Mouse (Mus musculus) frontal cortex, postnatal 14 days (tissue): ENCODE results near the gene Olfr10.
"Not testable (repeated sequence)": the region's sequence is repeated elsewhere in the genome, so short reads cannot be mapped to it uniquely, and the experiment has no call there.

Experiments
- DNase-seq, 2 experiments: peaks; one replicate each; pipeline ENCODE4 v3.0.0; 2022; ENCODE audit warnings: low spot score in 2 of 2

Olfr10 gene

GRCm38 (mm10) chr11:49304441-49304840 lies at the start of gene Olfr10:
Olfr10 (plus strand) TSS chr11:49304741.
- DNase-seq, result no peak

DNA sequence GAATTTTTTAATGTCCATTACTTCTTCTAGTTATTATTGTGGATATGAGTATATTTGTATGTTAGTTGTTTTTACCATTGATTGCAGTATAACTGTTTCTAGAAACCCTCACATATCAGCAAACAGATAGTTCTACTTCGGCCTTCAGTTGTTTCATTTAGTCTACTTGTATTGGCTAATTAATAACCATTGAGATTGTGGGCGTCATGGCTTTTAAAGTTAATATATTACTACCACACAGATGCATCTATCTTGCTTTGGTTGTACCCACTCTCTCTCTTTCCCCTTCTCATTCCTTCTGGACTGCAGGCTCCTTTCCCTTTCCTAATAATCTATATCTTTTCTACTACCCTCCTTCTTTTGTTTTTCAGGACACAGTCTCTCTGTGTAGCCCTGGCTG lies 45.2 kb upstream of the Olfr10 start:
- no peak for DNase-seq

- DNase-seq, result no peak
These were observed 44.7 kb upstream of the Olfr10 start for GRCm38 (mm10) chr11:49259829-49260228.

- no peak for DNase-seq
These were observed 43.8 kb upstream of the Olfr10 start for GRCm38 (mm10) chr11:49260598-49261312.

DNA sequence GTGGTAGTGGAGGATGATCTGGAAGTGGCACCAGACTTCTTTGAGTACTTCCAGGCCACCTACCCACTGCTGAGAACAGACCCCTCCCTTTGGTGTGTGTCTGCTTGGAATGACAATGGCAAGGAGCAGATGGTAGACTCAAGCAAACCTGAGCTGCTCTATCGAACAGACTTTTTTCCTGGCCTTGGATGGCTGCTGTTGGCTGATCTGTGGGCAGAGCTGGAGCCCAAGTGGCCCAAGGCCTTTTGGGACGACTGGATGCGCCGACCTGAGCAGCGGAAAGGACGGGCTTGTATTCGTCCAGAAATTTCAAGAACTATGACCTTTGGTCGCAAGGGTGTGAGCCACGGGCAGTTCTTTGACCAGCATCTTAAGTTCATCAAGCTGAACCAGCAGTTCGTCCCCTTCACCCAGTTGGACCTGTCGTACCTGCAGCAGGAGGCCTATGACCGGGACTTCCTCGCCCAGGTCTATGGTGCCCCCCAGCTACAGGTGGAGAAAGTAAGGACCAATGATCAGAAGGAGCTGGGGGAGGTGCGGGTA lies 43.2 kb upstream of the Olfr10 start:
- no peak for DNase-seq

DNA sequence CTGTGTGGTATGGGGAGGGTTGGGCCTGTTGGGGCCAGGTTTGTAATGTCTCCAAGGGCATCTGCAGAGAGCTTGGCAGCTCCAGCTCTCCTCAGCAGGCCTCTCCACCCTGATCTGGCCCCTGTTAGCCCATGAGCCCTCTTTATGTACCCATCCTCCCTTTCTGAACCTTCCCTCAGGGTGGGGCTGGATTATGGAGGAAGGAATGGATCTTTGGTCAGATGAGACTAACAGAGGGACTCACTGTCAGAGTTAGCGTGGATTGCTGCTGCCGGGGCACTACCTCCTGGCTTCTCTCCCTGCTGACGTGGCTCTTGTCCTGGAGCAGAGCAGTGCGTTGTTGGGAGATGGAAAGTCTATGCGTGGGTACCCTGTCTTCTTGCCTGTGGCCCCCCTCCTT lies 42.3 kb upstream of the Olfr10 start:
- no peak for DNase-seq

DNA sequence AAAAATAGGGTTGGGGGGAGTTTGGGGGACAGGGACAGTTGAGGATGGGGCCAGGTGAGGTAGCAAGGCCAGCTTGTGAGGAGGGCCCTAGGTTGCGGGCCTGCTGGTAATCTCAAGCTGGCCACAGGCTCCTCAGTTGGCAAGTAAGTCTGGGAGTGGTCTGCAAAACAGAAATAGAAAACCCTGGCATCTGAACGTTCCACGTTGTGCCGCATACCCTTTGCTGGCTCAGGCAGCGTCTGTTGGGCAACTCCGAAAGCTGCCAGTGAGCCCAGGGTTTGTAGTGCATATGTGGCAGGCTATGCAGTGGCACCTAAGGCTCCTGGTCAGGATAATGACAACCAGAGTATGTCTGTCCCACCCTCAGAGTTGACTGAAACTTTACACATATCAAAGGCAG lies 41.4 kb upstream of the Olfr10 start:
- no peak for DNase-seq

DNA sequence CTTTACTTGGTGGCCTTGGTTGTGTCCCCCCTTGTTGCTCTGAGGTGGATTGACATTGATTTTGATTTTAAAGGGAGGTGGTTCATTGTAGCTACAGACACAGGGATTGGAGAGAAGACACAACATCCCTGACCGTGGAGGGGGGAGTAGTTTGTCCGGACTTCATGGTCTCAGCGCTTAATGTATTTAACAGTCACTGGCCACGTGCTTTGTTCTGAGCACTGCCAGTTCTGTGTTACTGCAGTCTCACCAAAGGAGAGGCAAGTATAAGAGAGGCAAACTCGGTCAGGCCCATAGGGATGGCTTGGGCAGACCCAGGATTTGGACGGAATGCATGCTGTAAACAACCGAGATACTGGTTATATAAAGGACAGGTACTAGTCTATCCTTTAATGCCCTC lies 40.5 kb upstream of the Olfr10 start:
- no peak for DNase-seq

DNA sequence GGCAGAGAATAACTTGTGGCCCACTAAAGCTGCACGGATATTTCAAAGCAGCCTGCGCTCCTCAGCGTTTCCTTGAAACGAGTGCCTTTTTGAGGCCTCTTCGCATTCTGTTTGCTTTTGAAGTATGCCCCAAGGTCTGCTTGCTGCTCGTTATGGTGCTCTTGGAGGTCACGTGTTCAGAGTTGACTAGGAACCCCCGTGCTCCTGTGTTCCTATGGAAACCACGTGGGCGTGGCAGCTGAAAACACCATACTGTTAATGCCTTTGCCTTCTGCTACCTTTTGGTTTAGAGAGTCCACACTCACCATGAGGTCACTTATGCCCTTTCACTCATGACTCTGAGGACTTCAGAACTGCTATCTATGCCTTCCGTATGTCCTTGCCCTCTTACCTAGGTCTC lies 39.9 kb upstream of the Olfr10 start:
- DNase-seq, result no peak

GRCm38 (mm10) chr11:49265101-49265500 lies 39.4 kb upstream of the Olfr10 start:
- DNase-seq, result no peak

DNA sequence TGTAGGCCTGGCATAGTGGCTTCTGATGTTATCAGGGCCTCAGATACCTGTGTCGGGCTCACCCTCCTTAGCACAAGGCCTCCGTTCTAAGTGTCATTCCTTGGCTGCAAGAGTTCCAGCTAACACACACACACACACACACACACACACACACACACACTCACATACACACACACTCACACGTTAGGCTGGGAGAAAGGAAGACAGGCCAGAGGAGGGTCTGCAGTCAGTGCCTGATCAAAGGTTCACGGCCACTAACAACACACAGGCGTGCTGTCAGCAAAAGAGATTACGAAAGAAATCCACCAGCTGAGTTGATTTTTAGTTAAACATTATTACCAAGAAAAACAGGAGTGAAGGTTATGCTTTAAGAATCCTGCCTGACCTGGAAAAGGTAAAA lies 37.9 kb upstream of the Olfr10 start:
- DNase-seq, result no peak

DNA sequence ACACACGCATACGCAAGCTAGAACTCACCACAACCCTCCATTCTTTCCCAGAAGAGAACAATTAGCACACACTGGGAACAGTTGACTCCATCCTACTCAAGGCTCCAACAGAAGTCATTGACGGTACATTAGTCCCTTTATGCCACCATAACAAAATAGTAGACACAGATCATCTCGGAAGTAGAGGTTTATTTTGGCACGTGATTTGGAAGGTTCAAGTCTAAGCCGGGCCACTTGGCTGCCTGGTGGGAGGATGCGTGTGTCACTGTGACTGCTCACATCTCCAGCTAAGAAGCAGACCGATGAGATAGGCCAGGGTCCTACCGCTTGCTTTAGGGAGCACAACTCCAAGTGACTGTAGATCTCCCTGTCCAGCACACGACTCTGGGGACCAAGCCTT lies 37.2 kb upstream of the Olfr10 start:
- DNase-seq, result no peak

DNA sequence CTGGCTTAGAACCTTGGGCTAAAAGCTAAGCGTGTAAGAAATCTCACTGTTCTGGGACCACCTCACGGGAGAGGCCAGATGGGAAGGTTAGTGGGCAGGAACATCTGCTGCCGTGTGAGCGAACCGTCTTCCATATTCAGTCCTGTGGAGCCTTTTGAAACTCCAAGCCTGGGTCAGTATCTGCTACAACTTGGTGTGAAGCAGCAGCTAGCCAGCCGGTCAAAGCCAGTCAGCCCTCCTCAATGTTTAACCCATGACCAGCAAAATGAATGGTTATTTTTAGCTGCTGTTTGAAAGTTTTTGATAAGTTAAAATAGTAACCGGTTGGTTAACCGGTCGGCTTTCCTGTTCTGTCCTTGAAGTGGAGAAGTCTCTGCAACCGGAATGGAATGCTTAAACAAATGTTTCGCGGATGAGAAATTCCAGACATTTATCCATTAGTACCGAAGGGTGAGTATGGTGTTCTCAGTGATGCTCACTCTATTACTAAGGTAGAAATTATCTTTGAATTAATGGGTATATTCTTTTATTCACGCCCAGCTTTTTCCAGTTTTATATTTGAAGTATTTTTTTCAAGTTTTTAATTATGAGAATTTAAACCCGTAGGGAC lies 36.5 kb upstream of the Olfr10 start:
- DNase-seq, result no peak

DNA sequence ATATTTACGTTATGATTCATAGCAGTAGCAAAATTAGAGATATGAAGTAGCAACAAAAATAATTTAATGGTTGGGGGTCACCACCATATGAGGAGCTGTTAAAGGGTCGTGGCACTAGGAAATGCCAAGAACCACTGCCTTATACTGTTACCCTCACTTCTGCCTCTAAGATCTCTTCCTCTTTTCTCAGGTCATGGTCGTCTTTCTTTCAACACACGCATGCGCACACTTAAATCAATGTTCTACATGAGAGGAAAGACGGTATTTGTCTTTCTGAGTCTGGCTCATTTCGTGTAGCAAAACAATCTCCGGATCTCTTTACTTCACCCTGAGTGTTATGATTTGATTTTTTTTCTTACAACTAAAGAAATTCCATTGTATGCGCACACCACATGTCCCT lies 34.8 kb upstream of the Olfr10 start:
- no peak for DNase-seq

DNA sequence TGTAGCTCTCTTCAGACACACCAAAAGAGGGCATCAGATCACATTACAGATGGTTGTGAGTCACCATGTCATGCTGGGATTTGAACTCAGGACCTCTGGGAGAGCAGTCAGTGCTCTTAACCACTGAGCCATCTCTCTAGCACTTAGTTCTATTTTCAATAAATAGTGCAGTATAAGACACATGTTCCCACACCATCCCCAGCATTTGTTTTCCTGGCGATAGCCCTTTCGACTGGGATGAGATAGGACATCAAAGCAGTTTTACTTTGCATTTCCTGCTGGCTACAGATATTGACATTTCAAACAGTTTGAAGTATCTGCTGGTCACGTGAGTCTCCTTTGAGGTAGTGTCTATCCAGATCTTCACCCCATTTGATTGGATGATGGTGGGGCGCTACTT lies 34.2 kb upstream of the Olfr10 start:
- no peak for DNase-seq

DNA sequence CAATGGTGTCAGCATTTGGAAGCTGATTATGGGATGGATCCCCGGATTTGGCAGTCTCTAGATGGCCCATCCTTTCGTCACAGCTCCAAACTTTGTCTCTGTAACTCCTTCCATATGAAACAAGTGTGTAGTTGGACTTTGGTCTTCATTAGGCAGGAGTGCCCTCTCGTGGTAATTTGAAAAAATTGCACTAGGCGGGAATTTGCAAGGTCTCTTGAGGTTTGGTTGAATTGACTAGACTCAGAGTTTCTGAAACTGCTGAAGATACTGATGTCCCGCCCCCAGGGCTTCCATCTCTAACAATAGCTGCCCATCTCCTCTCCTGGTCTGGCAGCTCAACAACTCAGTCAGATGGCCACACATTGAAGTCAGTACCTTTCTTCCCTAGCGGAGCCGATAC lies 33.2 kb upstream of the Olfr10 start:
- no peak for DNase-seq

- DNase-seq, result no peak
These were observed 30.6 kb upstream of the Olfr10 start for GRCm38 (mm10) chr11:49273834-49274519.

- DNase-seq, result no peak
These were observed 26.3 kb upstream of the Olfr10 start, which contains the start of gene Olfr1393 for GRCm38 (mm10) chr11:49278222-49278621. Olfr1393 (plus strand) TSS chr11:49278304.

- not testable (repeated sequence) for DNase-seq
These were observed 19.6 kb upstream of the Olfr10 start, which contains the start of gene Olfr1392 for GRCm38 (mm10) chr11:49284982-49285381. Olfr1392 (plus strand) TSS chr11:49285282.

DNA sequence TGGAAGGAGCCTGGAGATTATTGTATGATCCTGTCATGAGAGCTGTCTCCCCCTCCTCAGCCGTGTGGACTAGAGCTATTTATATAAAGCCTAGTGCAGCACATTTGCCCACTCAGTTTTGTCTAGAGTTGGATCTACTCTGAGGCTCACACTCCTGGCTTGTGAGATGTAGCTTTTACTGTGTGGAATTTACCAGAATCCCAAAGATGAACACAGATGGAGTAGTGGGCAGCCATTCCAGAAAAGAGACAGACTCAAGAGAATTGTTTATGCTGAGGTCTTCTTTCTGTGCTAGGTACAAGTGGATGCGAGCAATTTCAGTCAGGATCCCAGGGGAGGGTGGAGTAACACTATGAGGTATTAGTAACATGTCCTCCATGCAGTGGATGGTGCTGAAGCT lies 17.3 kb upstream of the Olfr10 start:
- no peak for DNase-seq

DNA sequence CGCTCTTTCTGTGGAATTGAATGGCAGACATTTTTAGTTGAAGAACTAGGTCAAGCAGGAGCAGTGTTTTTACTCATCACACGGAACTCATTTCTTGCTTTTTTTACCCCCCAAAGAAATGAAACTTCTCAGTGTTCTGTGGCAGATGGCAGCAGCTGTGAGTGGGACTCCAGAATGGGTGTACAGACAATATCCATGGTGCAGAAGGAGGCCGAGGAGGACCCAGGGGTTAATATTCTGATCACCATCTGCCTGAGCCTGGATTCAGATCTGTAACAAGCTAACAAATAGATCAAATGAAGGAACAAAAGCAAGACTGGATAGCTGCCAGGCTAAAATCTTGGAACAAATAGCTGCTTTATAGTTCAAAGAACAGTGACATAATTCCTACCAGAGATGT lies 11.8 kb upstream of the Olfr10 start:
- DNase-seq, result no peak

- not testable (repeated sequence) for DNase-seq
These were observed 4.0 kb downstream of the Olfr10 start for GRCm38 (mm10) chr11:49308547-49308946.

- no peak for DNase-seq
These were observed 17.9 kb downstream of the Olfr10 start, which contains the start of gene Olfr1391 for GRCm38 (mm10) chr11:49322442-49322841. Olfr1391 (plus strand) TSS chr11:49322742.
